Mouse (Mus musculus) kidney, adult 10 weeks (tissue): ENCODE data around the gene Arhgap18. TPM values are rescaled to one million over a fixed set of nuclear protein-coding genes. Genes with fewer than 3 reads are reported as not detected.

Experiments
- polyA plus RNA-seq: library from polyadenylated mRNA; stranded (reverse); fragments of 350-450 nt; fragmentation: Illumina TruSeq; extraction: RNeasy Lipid Tissue Mini Kit (QIAGEN cat#74804); gene quantifications from one replicate; pipeline ENCODE4 v1.2.3, GENCODE M21; 2014; ENCODE audit warnings: low read depth, low replicate concordance

Arhgap18 gene
- 163 TPM for polyA plus RNA-seq

GRCm38 (mm10) chr10:26752929-26753567 is at the start of gene Arhgap18:
Gene Arhgap18 (plus strand): TSS chr10:26753421.

